Mouse (Mus musculus) megakaryocyte, embryonic 14.5 days (primary cell): ENCODE data around the gene Gpnmb.

Experiments
- FLI1 ChIP-seq: IDR thresholded peaks from 2 replicates; pipeline ENCODE4 v1.6.1; 2012; ENCODE audit warnings: low read length, inconsistent platforms, mixed read lengths
- GATA1 ChIP-seq: IDR thresholded peaks from 3 replicates; pipeline ENCODE4 v1.6.1; 2012; ENCODE audit warnings: mixed read lengths, low read length, inconsistent platforms, borderline replicate concordance

GRCm38 (mm10) chr6:49013458-49013857 lies 22.9 kb upstream of the Gpnmb start:
- no peak for TF ChIP-seq GATA1
- no peak for TF ChIP-seq FLI1
